Mouse (Mus musculus): Measurements from ENCODE around the gene Lpcat2. TPM values are rescaled to one million over a fixed set of nuclear protein-coding genes. Genes with fewer than 3 reads are reported as not detected.

The Lpcat2 gene
- total RNA-seq, 2 experiments from 2014 or later, result 0.15 to 0.22 TPM

- no peak for TF ChIP-seq CTCF (IDR thresholded peaks at IDR 0.05)
- intact Hi-C loops (cut with DNase I), result no loop called here
These were observed 47.8 kb downstream of the Lpcat2 start for GRCm38 (mm10) chr8:92902981-92903380.

GRCm38 (mm10) chr8:92903488-92904135 is 48.5 kb downstream of the Lpcat2 start:
- TF ChIP-seq CTCF (IDR thresholded peaks at IDR 0.05), result no peak
- no peak overlapping the region; the same call in 1 of the 2 replicates for H3K27ac ChIP-seq
- DNase-seq, result peak; percentile 31
- no peak overlapping the region for H3K4me3 ChIP-seq
- intact Hi-C loops (cut with DNase I), result no loop called here

More at GRCm38 (mm10) chr8:92902981-92903380, 47.8 kb downstream of the Lpcat2 start:
- Histone ChIP-seq H3K27ac (no peak overlapping the region; the same call in 1 of the 2 replicates), H3K4me3 (no peak overlapping the region)
- no peak for DNase-seq

DNA sequence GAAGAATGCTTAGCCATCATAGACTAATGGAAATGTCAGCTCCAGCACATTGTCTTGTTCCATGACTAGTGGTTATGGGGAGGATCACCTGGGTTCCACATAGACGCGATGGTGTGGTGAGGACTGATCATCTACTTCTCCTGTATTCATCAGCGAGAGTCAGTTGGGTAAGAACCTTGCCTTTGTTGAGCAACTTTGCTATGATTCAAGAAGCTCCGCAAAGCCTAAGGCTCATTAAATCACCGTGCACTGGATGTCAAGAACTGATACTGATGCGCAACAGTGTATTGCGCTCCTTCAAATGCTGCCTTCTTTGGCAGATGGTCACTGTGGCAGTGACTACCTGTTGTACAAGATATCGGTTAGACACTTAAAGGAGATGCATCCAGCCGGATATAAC is 51.4 kb downstream of the Lpcat2 start:
- DNase-seq, result no peak
- peak overlapping the region; percentile 43; the same call in 1 of the 2 replicates for H3K27ac ChIP-seq
- TF ChIP-seq CTCF (IDR thresholded peaks at IDR 0.05), result no peak
- intact Hi-C loops (cut with DNase I), result no loop called here
- H3K4me3 ChIP-seq, result no peak overlapping the region

DNA sequence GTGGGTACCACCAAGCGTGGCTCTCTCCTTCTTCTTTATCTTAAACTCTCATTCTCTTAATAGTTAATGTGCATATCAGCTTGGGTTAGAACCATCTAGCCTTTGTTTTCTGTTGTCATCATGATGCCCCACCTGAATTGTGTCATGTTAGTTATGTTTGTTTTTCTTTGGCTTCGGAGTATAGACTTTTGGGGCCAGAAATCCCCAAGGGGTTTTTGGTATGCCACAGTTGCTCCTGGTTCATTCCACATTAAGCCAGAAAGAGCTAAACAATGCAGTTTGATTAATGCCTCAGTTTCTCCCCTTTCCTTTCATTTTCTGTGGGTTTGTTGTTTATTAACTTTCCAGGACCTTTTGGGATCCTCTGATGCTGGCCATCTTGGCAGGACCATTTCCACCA is 53.3 kb downstream of the Lpcat2 start:
- no peak overlapping the region for H3K27ac ChIP-seq
- TF ChIP-seq CTCF (IDR thresholded peaks at IDR 0.05), result no peak
- DNase-seq, result no peak
- intact Hi-C loops (cut with DNase I), result no loop called here
- no peak overlapping the region for H3K4me3 ChIP-seq

DNA sequence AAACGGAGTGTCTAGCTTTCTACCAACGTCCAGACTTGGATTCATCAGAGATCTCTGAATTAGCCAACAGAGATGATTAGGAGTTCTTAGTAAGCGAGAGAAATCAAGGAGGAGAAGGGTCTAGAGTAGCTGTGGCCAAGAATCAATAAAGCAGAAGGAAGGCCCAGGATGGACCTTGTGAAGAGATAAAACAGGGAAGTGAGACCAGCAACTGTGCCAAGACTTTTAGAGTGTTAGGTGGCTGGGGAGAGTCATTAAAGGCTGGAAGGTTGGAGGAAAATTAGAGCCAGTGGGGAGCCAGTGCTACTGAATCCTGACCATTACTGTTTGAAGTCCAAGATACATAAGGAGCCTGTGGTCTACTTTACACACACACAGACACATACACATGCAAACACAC is 56.3 kb downstream of the Lpcat2 start:
- no peak overlapping the region for H3K4me3 ChIP-seq
- H3K27ac ChIP-seq, result no peak overlapping the region
- intact Hi-C loops (cut with DNase I), result no loop called here
- no peak for TF ChIP-seq CTCF (IDR thresholded peaks at IDR 0.05)
- no peak for DNase-seq

GRCm38 (mm10) chr8:92913396-92913795 is 58.3 kb downstream of the Lpcat2 start:
- no peak for TF ChIP-seq CTCF (IDR thresholded peaks at IDR 0.05)

DNA sequence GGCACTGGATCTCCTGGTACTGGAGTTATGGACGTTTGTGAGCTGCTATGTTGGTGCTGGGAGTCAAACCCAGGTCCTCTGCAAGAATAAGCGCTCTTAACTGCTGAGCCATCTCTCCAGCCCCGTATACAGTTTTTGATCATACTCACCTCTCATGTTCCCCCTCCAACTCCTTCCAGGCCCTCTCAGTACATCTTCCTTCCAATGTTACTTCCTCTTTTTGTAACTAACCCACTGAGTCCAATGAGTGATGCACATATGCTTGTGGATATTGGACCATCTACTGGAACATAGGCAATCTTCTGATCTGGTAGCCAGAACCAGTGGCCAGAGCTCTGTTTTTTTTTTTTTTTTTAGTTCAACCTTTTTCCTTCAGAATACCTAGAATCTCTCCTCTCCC is 60.9 kb downstream of the Lpcat2 start:
- TF ChIP-seq CTCF (IDR thresholded peaks at IDR 0.05), result no peak
- no peak for DNase-seq
- Histone ChIP-seq H3K27ac (no peak overlapping the region), H3K4me3 (no peak overlapping the region)
- intact Hi-C loops (cut with DNase I), result no loop called here

More at GRCm38 (mm10) chr8:92913396-92913795, 58.3 kb downstream of the Lpcat2 start:
- peak; percentile 54 for DNase-seq
- intact Hi-C loops (cut with DNase I), result no loop called here
- peak overlapping the region; percentile 48; the same call in 1 of the 2 replicates for H3K27ac ChIP-seq
- H3K4me3 ChIP-seq, result no peak overlapping the region

DNA sequence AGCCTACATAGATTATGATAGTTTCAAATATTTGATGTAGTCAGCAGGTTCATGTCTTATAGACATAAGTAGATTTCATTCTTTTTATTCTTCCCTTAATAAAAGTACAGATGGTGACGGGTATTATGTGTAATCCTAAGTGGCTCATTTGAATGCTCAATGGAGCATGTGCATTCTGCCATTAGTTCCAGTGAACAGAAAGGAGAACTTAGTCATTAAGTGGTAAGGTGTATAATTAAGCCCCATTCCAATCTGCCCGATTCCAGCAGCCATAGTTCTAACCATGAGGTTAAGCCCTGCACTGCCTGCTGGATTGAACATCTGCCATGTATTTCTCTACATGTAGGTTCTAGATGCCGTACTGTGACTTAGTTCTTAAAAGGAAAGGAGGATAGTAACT is 66.6 kb downstream of the Lpcat2 start:
- no peak for DNase-seq
- Histone ChIP-seq H3K4me3 (no peak overlapping the region), H3K27ac (no peak overlapping the region)
- no peak for TF ChIP-seq CTCF (IDR thresholded peaks at IDR 0.05)
- intact Hi-C loops (cut with DNase I), result no loop called here

DNA sequence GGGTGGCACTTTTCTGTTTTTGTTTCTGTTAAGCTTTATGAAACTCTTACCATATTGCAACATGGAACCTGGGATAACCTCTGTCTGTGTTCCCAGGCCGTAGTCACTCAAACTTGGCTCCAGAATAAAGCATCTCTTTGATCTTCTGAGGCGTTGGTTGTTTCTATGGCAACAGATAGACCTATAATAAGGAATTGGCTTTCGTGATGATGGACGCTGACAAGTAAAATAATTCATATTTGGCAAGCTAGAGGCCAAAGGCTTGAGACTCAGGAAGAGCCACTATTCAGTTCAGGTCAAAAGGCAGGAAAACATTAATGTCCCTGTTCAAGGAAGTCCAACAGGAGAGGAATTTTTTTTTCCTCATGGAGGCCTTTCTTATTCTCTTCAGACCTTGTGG is 73.8 kb downstream of the Lpcat2 start:
- no peak for DNase-seq
- Histone ChIP-seq H3K4me3 (no peak overlapping the region), H3K27ac (no peak overlapping the region)
- intact Hi-C loops (cut with DNase I), result no loop called here
- no peak for TF ChIP-seq CTCF (IDR thresholded peaks at IDR 0.05)

DNA sequence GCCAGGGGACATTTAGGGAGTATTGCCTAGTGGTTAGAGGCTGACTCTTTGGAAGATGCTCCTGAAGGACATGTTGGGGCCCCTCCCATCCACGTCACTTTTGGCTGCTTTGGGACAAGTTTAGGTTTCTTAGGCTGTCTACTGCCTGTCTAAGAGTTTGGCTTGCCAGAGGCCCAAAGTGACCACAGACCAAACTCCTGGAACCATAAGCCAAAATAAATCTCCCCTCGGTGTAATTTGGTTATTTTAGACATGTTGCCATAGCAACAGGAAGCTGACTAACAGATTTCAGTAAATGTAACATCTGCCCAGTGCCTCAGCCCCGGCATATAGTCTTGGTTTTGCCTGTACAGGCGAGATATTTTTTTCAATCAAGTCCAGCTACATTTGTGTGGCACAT is 82.9 kb downstream of the Lpcat2 start:
- no peak overlapping the region for H3K4me3 ChIP-seq
- intact Hi-C loops (cut with DNase I), result no loop called here
- TF ChIP-seq CTCF (IDR thresholded peaks at IDR 0.05), result no peak
- DNase-seq, result no peak
- no peak overlapping the region for H3K27ac ChIP-seq

DNA sequence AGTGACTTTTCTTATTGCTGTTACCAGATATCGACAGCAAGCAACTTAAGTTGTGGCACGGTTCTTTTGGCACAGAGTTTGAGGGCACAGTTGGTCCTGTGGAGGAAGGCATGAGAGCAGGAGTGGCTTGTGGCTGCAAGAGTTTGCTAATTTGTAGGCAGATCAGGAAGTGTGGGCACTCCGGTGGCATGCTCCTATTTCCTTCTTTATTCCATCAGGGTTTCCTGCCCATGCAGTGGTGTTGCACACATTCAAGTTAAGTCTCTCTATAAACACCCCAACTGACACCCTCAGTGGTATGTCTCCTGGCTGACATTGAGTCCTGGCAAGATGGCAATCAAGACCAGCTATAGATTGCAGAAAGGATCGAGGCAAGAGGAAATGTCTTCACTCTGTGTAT is 93.9 kb downstream of the Lpcat2 start:
- no peak for DNase-seq
- H3K4me3 ChIP-seq, result no peak overlapping the region
- no peak for TF ChIP-seq CTCF (IDR thresholded peaks at IDR 0.05)
- intact Hi-C loops (cut with DNase I), result no loop called here
- H3K27ac ChIP-seq, result no peak overlapping the region

GRCm38 (mm10) chr8:92950639-92951371 is 95.7 kb downstream of the Lpcat2 start:
- TF ChIP-seq CTCF (IDR thresholded peaks at IDR 0.05), result no peak
- Histone ChIP-seq H3K4me3 (no peak overlapping the region), H3K27ac (no peak overlapping the region)
- intact Hi-C loops (cut with DNase I), result no loop called here
- DNase-seq, result no peak

- intact Hi-C loops (cut with DNase I), result no loop called here
- no peak for DNase-seq
- Histone ChIP-seq H3K4me3 (no peak overlapping the region), H3K27ac (no peak overlapping the region)
- no peak for TF ChIP-seq CTCF (IDR thresholded peaks at IDR 0.05)
These were observed 98.9 kb downstream of the Lpcat2 start for GRCm38 (mm10) chr8:92954044-92954443.
